Mouse (Mus musculus) ES-E14 (cell line): ENCODE data around the gene Fbxo40. TPM values are rescaled to one million over a fixed set of nuclear protein-coding genes. Genes with fewer than 3 reads are reported as not detected.

Experiments
- DNase-seq: peaks from one replicate; pipeline ENCODE4 v3.0.0-alpha.2; 2013; ENCODE audit warnings: low read depth, low spot score
- H3K27ac ChIP-seq: 2 replicates; pipeline ENCODE4 v1.5.1; 2012; ENCODE audit warnings: low read depth, mild to moderate bottlenecking, low read length, moderate library complexity, mixed read lengths; ENCODE audit not compliant: poor library complexity, insufficient read depth, severe bottlenecking
- H3K36me3 ChIP-seq: 2 replicates; pipeline ENCODE4 v1.6.1; 2012; ENCODE audit warnings: mild to moderate bottlenecking, low read length, moderate library complexity, mixed read lengths; ENCODE audit not compliant: control insufficient read depth, poor library complexity, insufficient read depth, severe bottlenecking
- H3K4me1 ChIP-seq, 2 experiments: fragments of 150-350 bp in 1 of 2; sonication (generic) in 1 of 2; 2 replicates each; pipeline ENCODE4 v1.6.1; 2012; ENCODE audit warnings: low read length in 2 of 2, mild to moderate bottlenecking in 1 of 2, mixed read lengths in 1 of 2; ENCODE audit not compliant: control insufficient read depth in 2 of 2, insufficient read depth in 2 of 2, poor library complexity in 1 of 2
- H3K4me3 ChIP-seq, 2 experiments: fragments of 150-350 bp in 1 of 2; sonication (generic) in 1 of 2; 2 replicates each; pipeline ENCODE4 v1.5.1; 2012; ENCODE audit warnings: low read length in 2 of 2, low read depth in 1 of 2, mild to moderate bottlenecking in 1 of 2, mixed read lengths in 1 of 2; ENCODE audit not compliant: insufficient read depth in 1 of 2, poor library complexity in 1 of 2, severe bottlenecking in 1 of 2
- H3K9ac ChIP-seq: 2 replicates; pipeline ENCODE4 v1.6.1; 2012; ENCODE audit warnings: low read depth, mild to moderate bottlenecking, low read length, mixed read lengths; ENCODE audit not compliant: poor library complexity, insufficient read depth, severe bottlenecking
- H3K9me3 ChIP-seq: fragments of 150-350 bp; sonication (generic); 2 replicates; pipeline ENCODE4 v1.6.1; 2012; ENCODE audit warnings: low read depth, mild to moderate bottlenecking, low read length; ENCODE audit not compliant: control insufficient read depth, insufficient read depth
- CHD2 ChIP-seq: IDR thresholded peaks from 2 replicates; pipeline ENCODE4 v1.6.1; 2014; ENCODE audit warnings: mild to moderate bottlenecking, low read depth, low read length, inconsistent platforms
- HCFC1 ChIP-seq: IDR thresholded peaks from 2 replicates; pipeline ENCODE4 v1.6.1; 2012; ENCODE audit warnings: low read length, inconsistent platforms, borderline replicate concordance; ENCODE audit not compliant: insufficient read depth
- MAFK ChIP-seq: IDR thresholded peaks from 2 replicates; pipeline ENCODE4 v1.6.1; 2014; ENCODE audit warnings: mild to moderate bottlenecking, low read depth, low read length, inconsistent platforms; ENCODE audit not compliant: insufficient read depth
- ZC3H11A ChIP-seq: IDR thresholded peaks from 2 replicates; pipeline ENCODE4 v1.6.1; 2012; ENCODE audit warnings: low read depth, mild to moderate bottlenecking, inconsistent platforms, low read length, borderline replicate concordance
- ZNF384 ChIP-seq: IDR thresholded peaks from 2 replicates; pipeline ENCODE4 v1.6.1; 2012; ENCODE audit warnings: low read depth, low read length, inconsistent platforms
- in situ Hi-C, 2 experiments: fragments of 600-800 bp; cut with MboI; formaldehyde crosslinking; loops; one replicate each; pipeline ENCODE4 v1.15.1; 2025; ENCODE audit warnings: low sequenced_read_pairs in 2 of 2, inconsistent platforms in 1 of 2; ENCODE audit not compliant: unreplicated experiment in 2 of 2
- total RNA-seq: library from RNA; depleted of rRNA; stranded (reverse); fragments of 300-350 nt; gene quantifications from 2 replicates; pipeline ENCODE4 v1.2.3, GENCODE M21; 2012; rRNA removed

The Fbxo40 gene
- 0.09 and 0.11 TPM in 2 replicates for total RNA-seq

GRCm38 (mm10) chr16:36989999-36990625 is at the start of gene Fbxo40:
Gene Fbxo40, minus strand, starts transcription at chr16:36990467.
- Histone ChIP-seq H3K27ac (peak within 1 kb of the TSS; percentile 30; the same call in 1 of the 2 replicates), H3K36me3 (no peaks in the 10 kb centered on the region), H3K4me3 (peak within 1 kb of the TSS in 1 of 2 experiments; percentile 47; a peak in 2 of 4 replicates), H3K9ac (no peak within 1 kb of the TSS), H3K9me3 (no peaks in the 10 kb centered on the region), H3K4me1 (peaks cover 5 to 7% of the 10 kb centered on the region in 2 experiments; a peak in 3 of 4 replicates)
- TF ChIP-seq HCFC1 (no peak), ZNF384 (no peak), MAFK (no peak), ZC3H11A (no peak), CHD2 (no peak)
- DNase-seq, result no peak
- in situ Hi-C loops, result no loop called here

DNA sequence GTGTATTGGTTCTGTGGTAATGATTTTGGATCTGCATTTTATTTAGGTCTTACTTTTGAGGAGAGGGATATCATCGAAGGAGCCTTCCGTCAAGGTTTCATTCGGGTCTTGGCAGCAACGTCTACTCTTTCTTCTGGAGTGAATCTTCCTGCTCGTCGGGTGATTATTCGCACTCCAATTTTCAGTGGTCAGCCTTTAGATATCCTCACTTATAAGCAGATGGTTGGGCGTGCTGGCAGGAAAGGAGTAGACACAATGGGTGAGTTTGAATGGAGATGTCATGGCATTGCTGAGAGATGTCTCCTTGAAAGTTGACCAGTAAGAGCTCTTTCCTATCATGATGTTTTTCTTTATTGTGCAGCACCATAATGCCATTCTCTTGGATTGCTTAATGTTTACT is 44.5 kb upstream of the Fbxo40 start:
- no peak overlapping the region for H3K9ac ChIP-seq
- no peak for TF ChIP-seq ZNF384
- no peak for TF ChIP-seq CHD2
- TF ChIP-seq MAFK, result no peak
- no peak for TF ChIP-seq ZC3H11A
- TF ChIP-seq HCFC1, result no peak
- in situ Hi-C loops, result no loop called here
- no peak overlapping the region for H3K27ac ChIP-seq
- no peak overlapping the region for H3K4me3 ChIP-seq
- 0 out of 2 replicates have a peak, but pooled peaks cover 2% of the 10 kb centered on the region for H3K36me3 ChIP-seq
- no peaks in the 10 kb centered on the region for H3K9me3 ChIP-seq
- no peak for DNase-seq
- H3K4me1 ChIP-seq, result no peaks in the 10 kb centered on the region

GRCm38 (mm10) chr16:37031996-37032395 is 41.7 kb upstream of the Fbxo40 start:
- Histone ChIP-seq H3K9ac (no peak overlapping the region), H3K27ac (no peak overlapping the region), H3K4me1 (no peaks in the 10 kb centered on the region), H3K4me3 (no peak overlapping the region), H3K36me3 (0 out of 2 replicates have a peak, but pooled peaks cover 2% of the 10 kb centered on the region), H3K9me3 (no peaks in the 10 kb centered on the region)
- no peak for DNase-seq
- TF ChIP-seq MAFK (no peak), ZC3H11A (no peak)
- in situ Hi-C loops, result no loop called here

GRCm38 (mm10) chr16:37027581-37027980 is 37.3 kb upstream of the Fbxo40 start:
- TF ChIP-seq CHD2 (no peak), ZC3H11A (no peak), HCFC1 (no peak), ZNF384 (no peak), MAFK (no peak)
- in situ Hi-C loops, result no loop called here
- Histone ChIP-seq H3K4me3 (no peak overlapping the region), H3K36me3 (no peaks in the 10 kb centered on the region; the same call in 1 of the 2 replicates), H3K4me1 (no peaks in the 10 kb centered on the region), H3K9ac (no peak overlapping the region), H3K27ac (no peak overlapping the region), H3K9me3 (no peaks in the 10 kb centered on the region)
- no peak for DNase-seq

DNA sequence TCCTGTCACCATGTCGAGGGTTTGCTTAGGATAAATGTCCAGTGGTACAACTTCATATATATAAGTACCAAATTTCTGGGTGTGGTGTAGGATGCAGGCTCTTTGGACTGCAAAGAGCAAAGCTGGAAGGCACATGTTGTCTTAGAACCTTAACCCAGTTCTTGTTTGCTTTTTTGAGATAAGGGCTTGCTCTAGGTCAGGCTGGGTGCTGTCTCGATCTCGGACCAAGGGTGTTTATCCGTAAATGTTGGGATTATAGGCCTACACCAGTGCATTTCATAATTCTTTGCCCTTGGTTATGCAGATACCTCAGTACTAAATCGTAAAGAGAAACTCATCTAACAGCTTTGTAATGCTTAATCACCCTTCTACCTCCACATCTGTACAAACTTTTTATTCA is 22.1 kb upstream of the Fbxo40 start:
- DNase-seq, result no peak
- no peak overlapping the region for H3K27ac ChIP-seq

More for the DNA sequence above, 22.1 kb upstream of the Fbxo40 start:
- H3K4me1 ChIP-seq, result peaks cover 0 to 4% of the 10 kb centered on the region in 2 experiments; a peak in 1 of 4 replicates
- no peak for TF ChIP-seq CHD2
- no peak for TF ChIP-seq ZNF384
- no peak for TF ChIP-seq HCFC1
- no peak for TF ChIP-seq ZC3H11A
- no peak for TF ChIP-seq MAFK
- no peaks in the 10 kb centered on the region for H3K9me3 ChIP-seq
- in situ Hi-C loops, result no loop called here
- H3K36me3 ChIP-seq, result no peaks in the 10 kb centered on the region
- H3K4me3 ChIP-seq, result peak overlapping the region; percentile 76 to 93
- H3K9ac ChIP-seq, result peak overlapping the region; percentile 85
